Mouse (Mus musculus) cortical plate, adult 2 months (tissue): ENCODE results near the gene Rnase11.

Experiments
- CTCF ChIP-seq: fragments of 200-500 bp; IDR thresholded peaks from 2 replicates; pipeline ENCODE4 v1.5.1; 2011; ENCODE audit warnings: mild to moderate bottlenecking, control low read depth, low read length; ENCODE audit not compliant: insufficient read depth; ENCODE audit errors: extremely low read depth
- POLR2A ChIP-seq: fragments of 200-500 bp; IDR thresholded peaks from 2 replicates; pipeline ENCODE4 v1.6.1; 2011; ENCODE audit warnings: mild to moderate bottlenecking, low read length, control low read depth; ENCODE audit not compliant: insufficient read depth; ENCODE audit errors: extremely low read depth

GRCm38 (mm10) chr14:51054243-51055237 is 4.6 kb upstream of the Rnase11 start:
- no peak for TF ChIP-seq POLR2A
- TF ChIP-seq CTCF, result no peak
